Mouse (Mus musculus): Measurements from ENCODE around the gene Olfr1443.

GRCm38 (mm10) chr19:12685231-12685630, 7.3 kb downstream of the Olfr1443 start:
- no peak for TF ChIP-seq CTCF (IDR thresholded peaks at IDR 0.05; ENCODE audit: insufficient read depth, low read length)
- no peak for TF ChIP-seq POLR2A (IDR thresholded peaks at IDR 0.05; ENCODE audit: borderline replicate concordance, extremely low read depth, low read depth, low read length)

All from lung, adult 2 months (tissue).